Mouse (Mus musculus): ENCODE measurements around the gene Astn2.

The Astn2 gene

DNA sequence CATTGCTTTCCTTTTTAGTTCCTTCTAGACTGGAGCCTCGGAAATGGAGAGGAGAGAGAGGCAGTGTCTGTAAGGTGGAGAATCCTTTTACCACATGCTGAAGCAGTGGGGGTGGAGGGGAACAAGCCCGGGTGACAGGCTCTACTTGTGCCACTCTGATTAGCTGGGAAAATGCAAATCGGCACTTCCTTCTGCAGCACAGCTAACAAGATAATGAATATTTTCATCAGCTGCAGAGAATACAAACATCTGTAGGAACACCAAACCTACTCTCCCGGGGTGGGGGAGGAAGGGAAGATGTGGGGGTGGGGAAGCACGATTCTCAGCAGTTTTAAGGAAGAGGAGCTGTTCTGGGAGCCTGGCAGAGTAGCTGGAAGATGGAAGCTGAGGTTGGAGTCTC lies 725.5 kb downstream of the Astn2 start:
- in situ Hi-C loops (cut with MboI, MseI): no loop called here

DNA sequence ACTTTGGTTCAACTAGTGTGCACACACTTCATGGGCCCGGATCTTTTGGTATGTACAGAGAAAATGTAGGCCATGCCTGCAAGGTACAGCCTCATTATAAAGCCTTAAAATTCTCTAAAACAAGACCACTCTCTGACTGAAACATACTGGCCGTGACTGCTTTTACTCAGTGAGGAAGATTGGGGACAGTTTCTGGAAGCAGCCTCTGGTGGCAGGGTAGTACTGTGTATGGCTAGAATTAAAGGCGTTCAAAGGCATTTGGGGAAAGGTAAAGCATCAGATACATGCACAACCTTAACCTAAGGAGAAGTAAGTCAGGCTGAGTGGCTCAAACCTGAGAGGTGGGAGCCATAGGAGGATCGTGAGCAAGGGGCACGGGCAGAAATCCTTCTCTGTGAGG lies 725.9 kb downstream of the Astn2 start:
- in situ Hi-C loops (cut with MboI, MseI): no loop called here

DNA sequence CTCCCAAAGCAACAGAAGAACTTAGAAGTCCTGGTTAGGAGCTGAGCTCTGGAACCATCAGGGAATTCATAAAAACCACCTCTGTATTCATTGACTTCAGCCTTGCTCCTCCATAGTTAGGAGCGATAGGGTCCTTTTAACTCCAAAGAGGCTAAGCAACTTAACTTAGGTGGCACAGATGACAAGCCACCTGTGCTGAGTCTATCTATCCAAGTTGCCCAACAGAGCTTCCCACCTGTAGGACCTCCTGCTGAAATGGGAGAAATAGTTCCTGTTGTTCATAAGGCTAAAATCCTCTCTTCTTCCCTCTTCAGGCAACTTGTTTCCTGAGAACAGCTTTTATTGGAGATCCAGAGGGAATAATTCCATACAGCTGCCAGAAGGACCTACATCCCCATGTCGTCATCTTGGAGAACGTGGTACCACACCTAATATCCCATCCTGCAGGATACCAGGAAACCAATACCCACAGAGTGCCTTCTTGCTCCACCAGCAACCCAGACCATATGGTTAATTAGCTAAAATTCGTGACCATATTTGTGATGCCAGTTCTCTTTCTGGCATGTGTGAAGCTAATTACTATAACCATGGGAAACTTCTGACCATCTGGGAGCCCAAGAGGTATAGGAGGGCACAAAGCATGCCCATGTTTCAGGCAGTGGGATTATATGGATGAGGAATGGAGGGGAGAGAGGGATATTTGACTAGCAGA lies 730.0 kb downstream of the Astn2 start:
- in situ Hi-C loops (cut with MboI, MseI): no loop called here

DNA sequence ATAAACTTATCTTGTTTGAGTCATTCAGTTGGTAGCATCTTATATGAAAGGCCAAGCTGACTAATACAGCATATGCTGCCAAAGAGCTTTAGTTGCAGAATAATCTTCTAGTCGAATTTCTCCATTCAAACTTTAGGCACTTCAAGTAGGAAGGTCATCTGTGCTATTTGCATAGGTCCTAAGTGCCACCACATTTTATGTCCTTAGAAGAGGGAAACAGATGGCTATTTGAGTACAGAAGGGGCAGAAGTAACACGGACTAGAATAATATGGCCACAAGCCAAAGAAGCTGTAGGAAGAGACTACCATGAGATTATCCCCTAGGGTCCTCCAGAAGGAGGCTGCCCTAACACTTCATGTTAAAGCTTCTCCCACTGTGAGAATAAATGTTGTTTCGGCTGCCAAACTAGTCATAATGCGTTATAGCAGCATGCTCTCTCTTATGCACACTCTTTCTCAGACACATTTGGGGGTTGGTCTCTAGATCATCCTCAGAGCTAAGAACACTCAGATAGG lies 730.9 kb downstream of the Astn2 start:
- in situ Hi-C loops (cut with MboI, MseI): no loop called here

DNA sequence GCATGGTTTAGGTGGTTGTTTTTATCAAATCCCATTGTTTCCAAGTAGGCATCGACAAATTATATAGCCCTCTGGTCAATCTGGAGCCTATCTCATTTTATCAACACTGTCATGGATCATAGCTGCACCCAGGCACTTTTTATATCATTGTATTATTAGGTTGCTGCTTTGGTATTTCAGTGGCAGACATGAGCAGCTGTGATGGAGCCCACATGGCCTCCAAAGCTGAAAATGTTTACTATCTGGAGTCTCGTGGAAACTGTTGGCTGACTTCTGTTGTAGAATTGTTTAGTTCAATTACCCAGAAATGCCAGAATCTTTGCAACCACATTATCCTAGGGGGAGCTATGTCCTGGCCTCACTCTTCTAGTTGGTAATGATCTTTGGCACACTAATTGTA lies 732.1 kb downstream of the Astn2 start:
- in situ Hi-C loops (cut with MboI, MseI): no loop called here

DNA sequence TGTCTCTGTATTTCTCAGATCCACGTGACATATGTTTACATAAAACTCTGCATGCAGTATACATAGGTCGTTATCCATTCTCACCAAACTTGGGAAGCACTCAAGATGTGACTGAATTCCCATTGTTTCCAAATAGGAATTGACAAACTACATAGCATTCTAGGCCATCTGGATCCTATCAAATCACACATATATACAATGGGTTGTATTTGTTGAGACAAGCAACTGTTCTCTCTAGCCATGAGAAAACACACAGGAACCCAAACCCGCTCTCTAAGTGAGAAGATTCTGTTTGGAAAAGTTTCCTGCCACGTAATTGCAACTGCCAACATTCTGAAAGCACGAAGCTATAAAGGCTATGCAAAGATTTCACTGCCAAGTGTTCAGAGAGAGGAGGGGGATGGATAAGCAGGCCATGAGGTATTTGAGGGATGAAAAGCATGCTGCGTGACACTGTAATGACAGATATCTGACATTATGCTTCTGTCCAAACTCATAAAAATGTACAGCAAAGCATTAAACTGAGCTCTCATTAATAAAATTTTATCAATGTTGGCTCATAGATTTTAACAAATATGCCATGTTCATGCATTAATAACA lies 732.7 kb downstream of the Astn2 start:
- in situ Hi-C loops (cut with MboI, MseI): no loop called here

DNA sequence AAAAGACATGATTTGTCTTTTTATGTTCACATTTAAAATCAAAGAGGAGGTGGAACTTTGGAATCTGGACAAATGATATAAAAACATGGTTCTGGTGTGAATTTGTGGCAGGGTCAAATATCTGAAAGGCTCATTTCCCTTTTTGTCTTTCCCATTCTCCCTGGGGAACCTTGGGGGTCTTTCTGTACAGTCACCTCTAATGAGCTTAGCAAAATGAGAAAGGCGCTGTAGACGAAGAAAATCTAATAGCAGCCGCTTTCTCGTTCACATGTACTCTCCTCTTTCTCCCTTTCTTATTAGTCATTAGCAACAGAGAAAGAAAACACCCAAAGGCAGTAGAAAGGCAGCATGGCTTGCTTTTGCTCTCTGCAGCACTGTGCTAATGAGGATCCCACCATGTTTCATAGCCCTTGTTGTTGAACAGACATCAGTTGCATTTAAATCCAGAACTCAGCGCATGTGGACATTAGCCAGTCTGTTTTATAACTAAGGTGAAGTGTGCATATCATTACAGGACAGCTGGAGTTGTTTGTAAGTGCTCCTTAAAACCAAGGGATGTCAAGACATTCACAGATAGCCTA lies 737.3 kb downstream of the Astn2 start:
- in situ Hi-C loops (cut with MboI, MseI): no loop called here

DNA sequence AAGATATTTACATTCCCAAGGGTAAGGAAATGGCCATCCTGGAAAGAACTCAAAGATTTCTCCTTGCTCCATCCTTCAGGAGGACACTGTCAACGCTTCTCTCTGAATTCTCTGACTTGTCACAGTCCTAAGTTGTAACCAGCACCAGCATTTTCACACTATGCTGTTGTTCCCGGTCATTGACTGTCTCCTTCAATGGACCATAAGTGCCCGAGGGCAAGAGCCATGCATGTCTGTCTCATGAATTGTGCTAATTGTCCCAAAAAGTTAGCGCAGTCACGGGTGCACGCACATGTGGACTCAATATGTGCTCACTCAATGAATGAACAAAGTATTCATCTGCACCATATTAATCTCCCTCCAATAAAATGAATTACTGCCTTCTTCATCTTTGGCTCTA lies 741.2 kb downstream of the Astn2 start:
- in situ Hi-C loops (cut with MboI, MseI): no loop called here

DNA sequence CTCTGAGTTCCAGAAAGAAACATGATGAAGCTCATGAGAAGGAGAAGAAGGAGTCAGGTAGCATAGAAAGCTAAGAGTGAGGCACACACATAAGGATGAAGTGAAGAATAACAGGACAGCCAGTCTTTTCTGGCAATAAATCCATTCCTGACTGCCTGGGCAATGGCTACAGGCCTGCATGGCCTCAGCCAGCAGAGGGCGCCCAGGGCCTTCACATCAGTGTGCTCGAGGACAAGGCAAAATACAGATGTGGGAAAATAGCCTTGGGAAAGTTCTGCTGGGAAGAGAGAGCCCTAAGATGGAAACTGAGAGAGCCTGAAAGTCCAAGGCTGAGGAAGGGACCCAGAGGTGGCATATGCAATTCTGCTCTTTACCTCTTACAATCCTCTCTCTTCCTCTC lies 749.7 kb downstream of the Astn2 start:
- in situ Hi-C loops (cut with MboI, MseI): no loop called here

DNA sequence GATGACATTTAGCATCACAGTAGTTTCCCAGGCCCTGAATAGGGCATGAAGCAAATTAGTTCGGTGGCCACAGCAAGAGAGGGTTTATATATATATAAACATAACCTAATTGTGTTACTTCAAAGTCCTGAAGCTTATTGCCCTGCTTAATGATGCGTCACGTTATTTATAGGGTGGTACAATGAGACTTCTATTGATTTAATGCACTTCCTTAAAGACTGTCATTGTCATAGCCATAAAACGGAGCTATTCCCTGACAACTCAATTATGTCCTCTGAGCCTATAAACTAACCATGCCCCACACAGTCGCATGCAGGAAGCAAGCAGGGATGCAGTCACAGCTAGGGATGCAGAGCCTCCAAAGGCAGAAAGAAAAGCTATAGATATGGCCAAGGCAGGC lies 761.8 kb downstream of the Astn2 start:
- in situ Hi-C loops (cut with MboI, MseI): no loop called here

DNA sequence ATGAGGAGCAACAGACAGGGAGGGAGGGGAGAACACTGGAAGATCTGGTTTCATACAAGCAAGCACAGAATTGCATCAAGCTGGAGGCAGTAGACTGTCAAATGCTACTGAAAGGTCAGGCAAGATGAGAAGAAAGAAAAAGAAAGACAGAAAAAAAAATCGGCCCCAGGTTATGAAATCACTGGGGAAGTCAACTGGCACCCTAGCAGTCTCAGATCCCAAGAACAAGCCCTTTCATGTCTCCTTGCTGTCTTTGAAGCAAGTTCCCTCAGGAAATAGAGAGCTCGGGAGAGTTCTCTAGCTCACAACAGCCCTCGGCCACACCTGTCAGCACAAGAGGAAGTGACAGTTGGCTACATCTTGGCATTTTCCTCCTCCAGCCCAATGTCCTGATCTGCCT lies 766.2 kb downstream of the Astn2 start:
- in situ Hi-C loops (cut with MboI, MseI): no loop called here

DNA sequence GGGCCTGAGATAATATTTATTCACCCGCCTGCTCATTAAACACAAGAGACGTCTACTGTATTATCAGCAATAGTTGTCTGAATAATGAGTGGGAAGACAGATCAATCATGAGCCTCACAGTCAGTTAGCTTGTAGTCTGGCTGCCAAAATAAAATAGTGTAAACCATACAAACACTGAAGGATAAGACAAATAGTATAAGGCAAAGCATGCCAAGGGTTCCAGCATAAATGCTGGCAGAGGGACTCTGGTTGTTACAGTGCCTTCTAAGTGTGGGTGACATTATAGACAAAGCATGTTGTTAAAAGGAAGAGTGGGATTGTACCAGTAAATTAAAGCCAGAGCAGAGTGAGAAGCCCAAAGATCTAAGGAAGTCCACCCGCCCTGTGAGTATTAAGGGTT lies 784.3 kb downstream of the Astn2 start:
- in situ Hi-C loops (cut with MboI, MseI): no loop called here

DNA sequence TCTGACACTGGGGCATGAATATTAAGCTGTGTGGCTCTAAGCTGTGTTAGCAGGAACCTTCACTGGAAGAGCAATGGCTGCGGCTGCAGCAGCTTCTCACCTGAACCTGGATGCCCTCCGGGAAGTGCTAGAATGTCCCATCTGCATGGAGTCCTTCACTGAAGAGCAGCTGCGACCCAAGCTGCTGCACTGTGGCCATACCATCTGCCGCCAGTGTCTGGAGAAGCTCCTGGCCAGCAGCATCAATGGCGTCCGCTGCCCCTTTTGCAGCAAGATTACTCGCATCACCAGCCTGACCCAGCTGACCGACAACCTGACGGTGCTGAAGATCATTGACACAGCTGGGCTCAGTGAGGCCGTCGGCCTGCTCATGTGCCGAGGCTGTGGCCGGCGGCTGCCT lies 791.3 kb downstream of the Astn2 start:
- in situ Hi-C loops (cut with MboI, MseI): no loop called here

DNA sequence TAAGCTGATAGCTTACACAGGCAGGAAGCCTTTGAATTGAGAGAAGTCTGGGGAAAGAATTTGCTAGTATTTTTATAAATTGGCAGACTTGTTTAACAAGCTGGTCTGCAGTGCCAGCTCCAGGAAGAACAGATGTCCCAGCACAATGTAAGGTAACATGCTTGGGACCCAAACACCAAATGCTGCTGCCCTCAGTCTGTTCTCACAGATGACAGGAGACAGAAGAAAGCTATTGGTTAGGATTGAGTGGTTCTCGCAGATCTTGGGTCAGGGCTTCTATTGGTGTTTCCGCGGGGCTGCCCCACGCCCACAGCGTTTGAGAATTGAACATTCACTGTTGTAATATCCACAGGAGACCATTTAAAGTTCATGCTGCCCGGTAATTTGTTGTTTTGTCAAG lies 793.5 kb downstream of the Astn2 start:
- in situ Hi-C loops (cut with MboI, MseI): no loop called here

DNA sequence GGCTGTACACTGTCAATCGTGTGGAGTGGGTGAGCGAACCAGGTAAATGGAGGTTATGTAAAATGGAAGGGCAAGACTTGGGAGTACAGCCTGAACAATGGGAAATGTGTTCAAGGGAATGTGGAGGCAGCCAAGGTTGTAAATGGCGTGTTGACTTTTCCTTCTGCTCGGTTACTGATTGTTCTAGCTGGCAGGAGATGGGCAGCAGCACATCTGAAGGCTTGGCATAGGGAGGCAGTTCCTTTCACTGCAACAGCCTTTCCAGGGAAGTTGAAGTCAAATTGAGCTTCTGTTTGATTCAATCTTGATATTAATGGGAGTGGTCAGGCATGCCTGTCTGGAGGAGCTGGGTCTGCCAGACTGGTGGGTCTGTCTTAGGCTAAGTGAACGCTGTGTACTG lies 794.1 kb downstream of the Astn2 start:
- in situ Hi-C loops (cut with MboI, MseI): no loop called here

DNA sequence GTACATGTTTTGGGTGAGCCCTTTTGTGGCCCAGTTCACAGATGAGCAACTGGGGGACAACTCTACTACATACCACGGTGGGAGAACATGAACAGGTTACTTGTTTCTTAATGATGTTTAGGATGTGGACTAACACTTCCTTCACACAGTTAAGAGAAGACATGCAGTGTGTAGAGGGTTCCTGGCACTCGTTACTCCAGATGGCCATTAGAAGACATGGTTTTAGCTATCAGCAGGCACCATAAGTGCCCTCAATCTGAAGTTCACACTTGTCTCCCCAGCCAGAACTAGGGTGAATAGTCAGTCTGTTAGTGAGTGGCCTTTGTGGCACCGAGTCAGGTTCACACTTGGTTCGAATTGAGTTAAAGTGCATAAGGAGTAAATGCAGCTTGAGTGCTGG lies 796.3 kb downstream of the Astn2 start:
- in situ Hi-C loops (cut with MboI, MseI): no loop called here

DNA sequence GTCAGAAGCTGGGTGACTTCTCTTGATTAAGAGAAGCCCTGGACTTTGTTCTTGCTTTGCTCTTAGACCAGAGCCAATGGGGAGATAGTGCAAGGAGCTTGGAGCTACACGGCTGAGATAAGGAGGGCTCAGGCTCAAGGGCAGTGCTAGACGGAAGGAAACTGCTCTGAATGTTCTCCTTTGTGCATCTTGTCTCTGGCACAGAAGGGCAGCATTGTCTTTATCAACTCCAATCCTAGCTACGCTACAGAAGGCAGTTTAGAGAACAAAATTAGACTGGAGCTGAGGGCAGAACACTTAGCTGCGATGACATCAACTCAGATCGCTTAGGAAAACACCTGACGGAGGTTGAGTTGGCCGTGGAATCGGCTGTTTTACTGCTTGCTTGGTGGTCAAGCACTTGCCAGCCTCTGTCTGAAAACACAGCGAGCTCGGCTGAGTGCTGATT lies 797.2 kb downstream of the Astn2 start:
- in situ Hi-C loops (cut with MboI, MseI): no loop called here

DNA sequence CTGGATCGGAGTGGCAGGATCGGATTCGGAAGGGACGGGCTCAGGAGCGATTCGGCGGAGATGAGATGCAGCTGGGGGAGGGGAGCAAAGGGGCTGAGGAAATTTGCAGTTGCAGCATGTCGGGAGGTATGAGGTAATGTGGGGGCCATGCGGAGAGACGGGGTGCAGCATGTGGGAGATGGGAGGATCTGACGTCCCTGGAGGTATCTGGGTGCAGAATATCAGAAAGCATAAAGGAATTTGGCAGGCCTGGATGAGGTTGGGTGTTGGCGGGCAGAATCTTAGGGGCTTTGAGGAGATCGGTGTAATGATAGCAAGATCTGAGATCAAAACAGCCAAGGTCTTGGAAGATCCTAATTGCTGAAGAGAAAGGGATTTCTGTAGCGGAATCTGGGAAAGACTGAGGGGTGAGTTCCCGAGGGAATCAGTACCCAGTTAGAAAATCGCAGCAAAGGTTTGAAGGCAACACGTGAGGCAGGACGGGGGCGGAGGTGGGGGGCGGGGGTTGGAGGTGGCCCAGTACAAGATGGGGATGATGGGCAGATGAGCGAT lies 799.2 kb downstream of the Astn2 start:
- in situ Hi-C loops (cut with MboI, MseI): no loop called here

DNA sequence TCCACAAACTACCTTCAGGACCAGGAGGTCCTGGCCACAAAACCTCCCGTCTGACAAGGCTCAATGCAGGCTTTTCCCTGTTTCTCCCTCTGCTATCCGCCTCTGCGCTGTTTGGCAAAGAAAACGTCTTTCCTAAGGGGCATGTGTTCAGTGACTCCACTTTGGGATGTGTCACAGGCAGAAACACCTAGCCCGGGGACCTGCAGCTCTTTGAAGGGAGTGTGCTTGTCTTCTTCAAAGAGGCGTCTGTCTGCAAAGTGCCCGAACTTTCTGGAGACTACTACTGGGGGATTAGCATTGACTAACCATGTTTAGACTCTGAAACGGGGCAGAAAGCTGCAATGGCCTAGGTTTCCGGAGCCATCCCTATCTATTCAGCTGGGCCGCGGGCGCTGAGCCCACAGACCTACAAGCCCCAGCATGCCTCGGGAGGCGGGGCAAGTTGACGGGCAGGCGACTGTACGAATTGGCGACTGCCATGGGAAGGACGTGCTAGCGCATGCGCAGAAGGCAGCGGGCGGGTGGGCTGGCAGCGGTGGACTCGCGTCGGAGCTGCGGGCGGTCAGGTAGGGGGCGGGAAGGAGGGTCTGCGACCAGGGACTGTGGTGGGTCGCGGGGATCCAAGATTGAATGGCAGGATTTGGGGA lies 799.8 kb downstream of the Astn2 start, which contains the start of gene Trim32:
Gene Trim32, plus strand, starts transcription at position 483 of the 647 bp plus-strand sequence.
- in situ Hi-C loops (cut with MboI, MseI): no loop called here

DNA sequence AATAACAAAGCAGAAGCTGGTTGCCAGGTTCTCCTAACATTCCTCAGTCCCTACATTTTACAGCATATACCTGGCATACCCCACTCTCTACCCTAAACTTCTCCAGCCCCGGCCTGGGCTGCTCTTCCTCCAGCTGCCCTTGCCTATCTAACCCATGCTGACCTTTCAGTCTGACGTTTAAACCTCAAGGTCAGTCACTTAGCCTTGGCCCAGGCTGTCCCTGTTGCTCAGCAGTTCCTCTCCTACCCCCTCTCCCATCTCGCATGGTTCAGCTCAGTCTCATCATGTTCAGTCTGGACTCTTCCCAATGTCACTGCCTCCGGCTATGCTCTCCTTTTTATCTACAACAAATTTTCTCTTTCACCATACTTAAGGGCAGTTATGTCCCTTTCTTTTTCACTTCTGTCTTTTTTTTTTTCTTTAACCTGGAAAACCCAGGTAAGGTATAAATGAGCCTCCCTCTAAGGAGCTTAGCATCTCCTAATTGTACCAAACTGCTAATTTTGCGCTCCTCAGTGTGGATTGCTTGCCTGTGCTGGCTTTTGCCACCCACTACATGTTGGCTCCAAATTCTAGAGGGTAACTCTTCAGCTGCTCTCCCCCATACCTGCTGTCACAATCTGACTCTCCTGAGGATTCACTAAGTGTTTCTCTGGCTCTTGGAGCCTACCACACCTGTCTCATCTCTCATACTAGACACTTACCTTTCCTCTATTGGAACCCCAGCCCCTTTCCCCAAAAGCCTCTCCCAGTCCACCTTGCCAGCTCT lies 809.6 kb downstream of the Astn2 start:
- in situ Hi-C loops (cut with MboI, MseI): loop anchor here in 1 of 2 experiments (10.0 to 25.0 kb wide), 2 partner anchors 1840 to 1932 kb away; partner anchors contain the start of gene Gm11214

DNA sequence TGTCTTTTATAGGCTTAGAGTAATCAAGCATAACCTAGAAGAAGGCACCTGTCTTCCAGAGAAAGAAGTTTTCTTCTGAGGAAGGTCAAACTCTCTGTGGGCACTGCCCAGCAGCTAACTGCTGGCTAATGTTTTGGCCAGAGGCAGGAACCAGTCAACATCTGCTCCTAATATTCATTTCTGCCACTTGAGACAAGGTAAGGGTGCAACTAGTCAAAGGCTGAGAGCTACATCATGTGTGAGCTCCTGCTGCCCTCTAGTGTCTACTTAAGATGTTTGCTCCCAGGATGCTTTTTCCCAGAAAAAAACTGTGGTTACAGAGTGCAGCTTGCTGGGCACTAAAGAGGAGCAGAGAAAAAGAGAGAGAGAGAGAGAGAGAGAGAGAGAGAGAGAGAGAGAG lies 814.6 kb downstream of the Astn2 start:
- in situ Hi-C loops (cut with MboI, MseI): loop anchor here in 1 of 2 experiments (10.0 to 25.0 kb wide), 2 partner anchors 1835 to 1927 kb away; partner anchors contain the start of gene Gm11214

Measured in T-helper 17 cell (primary cell).